Mouse (Mus musculus): ENCODE data around the gene Ptprz1. TPM values are rescaled to one million over a fixed set of nuclear protein-coding genes. Genes with fewer than 3 reads are reported as not detected.

Gene Ptprz1
- polyA plus RNA-seq, 1 experiment from 2014 or later = 112 TPM

DNA sequence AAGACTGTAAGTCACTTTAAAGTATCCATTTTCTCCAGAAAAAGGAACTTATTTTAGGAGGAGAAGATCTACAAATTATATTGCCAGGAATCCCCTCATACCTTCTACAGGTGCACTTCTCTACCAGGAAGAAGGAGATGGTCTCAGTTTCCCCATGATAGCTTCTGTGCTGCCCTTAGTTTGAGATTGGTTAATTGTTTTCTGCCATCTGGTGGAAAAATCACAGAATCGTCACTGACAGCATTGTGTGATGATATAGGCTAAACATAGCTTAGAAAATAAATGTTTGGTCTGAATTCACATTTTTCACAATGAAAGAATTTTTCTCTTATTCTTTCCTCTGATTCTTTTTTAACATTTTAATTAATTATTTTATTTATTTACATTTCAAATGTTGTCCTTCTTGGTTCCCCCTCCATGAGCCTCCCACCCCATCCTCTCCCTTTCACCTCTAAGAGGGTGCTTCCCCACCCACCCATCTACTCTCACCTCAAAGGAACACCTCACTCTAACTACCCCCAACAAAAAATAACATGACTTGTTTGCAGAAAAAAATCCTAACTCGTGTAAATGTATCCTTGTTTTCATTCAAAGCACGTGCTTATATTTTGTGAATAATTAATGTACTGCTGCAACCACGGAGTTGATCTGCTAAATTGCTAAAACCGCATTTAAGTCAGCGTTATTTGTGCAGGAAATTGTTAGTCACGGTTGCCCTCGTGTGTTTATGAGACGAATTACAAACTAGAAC, 108.6 kb downstream of the Ptprz1 start:
- 0 out of 2 replicates have a peak overlapping the region, but pooled peaks have one; percentile 15 for H3K9ac ChIP-seq (ENCODE audit: low read depth, low read length)
- ATAC-seq = peak; percentile 88

GRCm38 (mm10) chr6:22984520-22985154, 109.3 kb downstream of the Ptprz1 start:
- Histone ChIP-seq H3K9ac (ENCODE audit: low read depth, low read length) (no peak overlapping the region), H3K27me3 (ENCODE audit: control insufficient read depth, insufficient read depth, low read depth, low read length) (no peaks in the 10 kb centered on the region), H3K4me1 (ENCODE audit: control insufficient read depth, insufficient read depth, low read length) (peaks cover 2% of the 10 kb centered on the region; the same call in 1 of the 2 replicates), H3K4me2 (ENCODE audit: low read length) (peak overlapping the region; percentile 43), H3K4me3 (ENCODE audit: low read depth, low read length) (no peak overlapping the region; the same call in 1 of the 2 replicates), H3K9me3 (replicated peaks; ENCODE audit: control insufficient read depth, low read length, poor library complexity, severe bottlenecking) (no peaks in the 10 kb centered on the region; the same call in 1 of the 2 replicates), H3K36me3 (ENCODE audit: control insufficient read depth, insufficient read depth, low read length) (no peaks in the 10 kb centered on the region), H3K27ac (ENCODE audit: low read length) (no peak overlapping the region)
- ATAC-seq = peak; percentile 60
- 2% methylated on average over 5 of the region's 5 CpGs for WGBS

More for the DNA sequence above, 108.6 kb downstream of the Ptprz1 start:
- peak overlapping the region; percentile 43 for H3K4me2 ChIP-seq (ENCODE audit: low read length)
- H3K27ac ChIP-seq (ENCODE audit: low read length) = no peak overlapping the region
- H3K36me3 ChIP-seq (ENCODE audit: control insufficient read depth, insufficient read depth, low read length) = 0 out of 2 replicates have a peak, but pooled peaks cover 2% of the 10 kb centered on the region
- peak overlapping the region; percentile 13; the same call in 1 of the 2 replicates for H3K4me3 ChIP-seq (ENCODE audit: low read depth, low read length)
- no peaks in the 10 kb centered on the region; the same call in 1 of the 2 replicates for H3K9me3 ChIP-seq (replicated peaks; ENCODE audit: control insufficient read depth, low read length, poor library complexity, severe bottlenecking)
- WGBS = 3% methylated on average over 9 of the region's 9 CpGs
- H3K27me3 ChIP-seq (ENCODE audit: control insufficient read depth, insufficient read depth, low read depth, low read length) = no peaks in the 10 kb centered on the region
- H3K4me1 ChIP-seq (ENCODE audit: control insufficient read depth, insufficient read depth, low read length) = peaks cover 2% of the 10 kb centered on the region; the same call in 1 of the 2 replicates

GRCm38 (mm10) chr6:23003152-23003551, 127.8 kb downstream of the Ptprz1 start:
- no peak for ATAC-seq
- 25% methylated on average over 3 of the region's 3 CpGs for WGBS
- Histone ChIP-seq H3K4me1 (ENCODE audit: control insufficient read depth, insufficient read depth, low read length) (no peaks in the 10 kb centered on the region), H3K4me3 (ENCODE audit: low read depth, low read length) (no peak overlapping the region), H3K27me3 (ENCODE audit: control insufficient read depth, insufficient read depth, low read depth, low read length) (no peaks in the 10 kb centered on the region), H3K9me3 (replicated peaks; ENCODE audit: control insufficient read depth, low read length, poor library complexity, severe bottlenecking) (no peaks in the 10 kb centered on the region), H3K4me2 (ENCODE audit: low read length) (no peak overlapping the region), H3K27ac (ENCODE audit: low read length) (no peak overlapping the region), H3K36me3 (ENCODE audit: control insufficient read depth, insufficient read depth, low read length) (peaks cover 12% of the 10 kb centered on the region), H3K9ac (ENCODE audit: low read depth, low read length) (no peak overlapping the region)

- Histone ChIP-seq H3K4me3 (ENCODE audit: low read depth, low read length) (no peak overlapping the region), H3K36me3 (ENCODE audit: control insufficient read depth, insufficient read depth, low read length) (peaks cover 7% of the 10 kb centered on the region; the same call in 1 of the 2 replicates), H3K4me1 (ENCODE audit: control insufficient read depth, insufficient read depth, low read length) (no peaks in the 10 kb centered on the region), H3K27me3 (ENCODE audit: control insufficient read depth, insufficient read depth, low read depth, low read length) (no peaks in the 10 kb centered on the region), H3K27ac (ENCODE audit: low read length) (no peak overlapping the region), H3K4me2 (ENCODE audit: low read length) (no peak overlapping the region), H3K9me3 (replicated peaks; ENCODE audit: control insufficient read depth, low read length, poor library complexity, severe bottlenecking) (no peaks in the 10 kb centered on the region), H3K9ac (ENCODE audit: low read depth, low read length) (no peak overlapping the region)
- no peak for ATAC-seq
- WGBS = 52% methylated on average over 4 of the region's 4 CpGs
These were observed 139.8 kb downstream of the Ptprz1 start for GRCm38 (mm10) chr6:23014988-23015613.

- no peaks in the 10 kb centered on the region for H3K9me3 ChIP-seq (replicated peaks; ENCODE audit: control insufficient read depth, low read length, poor library complexity, severe bottlenecking)
- H3K27me3 ChIP-seq (ENCODE audit: control insufficient read depth, insufficient read depth, low read depth, low read length) = no peaks in the 10 kb centered on the region
- H3K36me3 ChIP-seq (ENCODE audit: control insufficient read depth, insufficient read depth, low read length) = peaks cover 7% of the 10 kb centered on the region
- H3K9ac ChIP-seq (ENCODE audit: low read depth, low read length) = no peak overlapping the region
- no peak overlapping the region for H3K27ac ChIP-seq (ENCODE audit: low read length)
- ATAC-seq = no peak
- no peak overlapping the region for H3K4me2 ChIP-seq (ENCODE audit: low read length)
- WGBS = 80% methylated on average over 1 of the region's 1 CpGs
- H3K4me1 ChIP-seq (ENCODE audit: control insufficient read depth, insufficient read depth, low read length) = no peaks in the 10 kb centered on the region
- H3K4me3 ChIP-seq (ENCODE audit: low read depth, low read length) = no peak overlapping the region
These were observed 152.9 kb downstream of the Ptprz1 start for GRCm38 (mm10) chr6:23028251-23028650.

DNA sequence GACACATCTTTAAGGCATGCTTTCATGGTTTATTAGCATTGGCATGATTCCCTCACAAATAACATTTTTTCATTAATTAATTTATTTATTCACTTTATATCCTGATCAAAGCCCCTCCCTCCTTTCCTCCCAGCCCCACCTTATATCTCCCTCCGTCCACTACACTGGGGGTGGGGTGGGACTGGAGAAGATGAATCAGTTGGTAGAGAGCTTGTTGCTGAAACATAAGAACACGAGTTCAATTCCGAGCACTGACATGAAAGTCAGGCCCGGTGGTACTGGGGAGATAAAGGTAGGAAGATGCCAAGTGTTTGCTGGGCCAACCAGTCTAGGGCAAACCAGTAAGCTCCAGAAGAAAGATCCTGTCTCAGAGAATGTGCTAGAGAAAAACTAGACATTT, 173.5 kb downstream of the Ptprz1 start:
- H3K27ac ChIP-seq (ENCODE audit: low read length) = no peak overlapping the region
- WGBS = 95% methylated on average over 4 of the region's 4 CpGs
- H3K36me3 ChIP-seq (ENCODE audit: control insufficient read depth, insufficient read depth, low read length) = peaks cover 28% of the 10 kb centered on the region
- H3K4me2 ChIP-seq (ENCODE audit: low read length) = no peak overlapping the region
- H3K4me1 ChIP-seq (ENCODE audit: control insufficient read depth, insufficient read depth, low read length) = no peaks in the 10 kb centered on the region
- no peaks in the 10 kb centered on the region for H3K27me3 ChIP-seq (ENCODE audit: control insufficient read depth, insufficient read depth, low read depth, low read length)
- no peak overlapping the region for H3K9ac ChIP-seq (ENCODE audit: low read depth, low read length)
- H3K9me3 ChIP-seq (replicated peaks; ENCODE audit: control insufficient read depth, low read length, poor library complexity, severe bottlenecking) = 0 out of 2 replicates have a peak, but pooled peaks cover 5% of the 10 kb centered on the region
- H3K4me3 ChIP-seq (ENCODE audit: low read depth, low read length) = no peak overlapping the region
- no peak for ATAC-seq

DNA sequence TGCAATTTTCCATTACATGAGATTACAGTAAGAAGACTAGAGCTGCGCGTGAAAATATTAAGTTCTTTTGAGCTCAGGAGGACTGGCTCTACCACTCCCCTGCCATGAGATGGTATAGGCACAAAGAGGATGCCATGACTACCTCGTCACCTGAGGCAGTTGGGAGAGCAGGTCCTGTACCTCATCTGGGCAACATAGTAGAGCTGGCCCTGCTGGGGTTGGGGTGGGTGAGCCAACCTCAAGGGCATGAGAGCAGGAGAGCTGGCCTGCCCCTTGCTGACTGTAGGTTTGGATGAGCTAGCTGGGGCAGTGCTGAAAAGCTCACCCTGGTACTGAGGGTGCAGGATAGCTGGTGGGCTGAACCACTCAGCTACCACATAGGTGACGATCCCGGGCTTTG, 180.4 kb downstream of the Ptprz1 start:
- WGBS = 93% methylated on average over 5 of the region's 5 CpGs
- Histone ChIP-seq H3K4me2 (ENCODE audit: low read length) (no peak overlapping the region), H3K4me3 (ENCODE audit: low read depth, low read length) (no peak overlapping the region), H3K9me3 (replicated peaks; ENCODE audit: control insufficient read depth, low read length, poor library complexity, severe bottlenecking) (0 out of 2 replicates have a peak, but pooled peaks cover 5% of the 10 kb centered on the region), H3K36me3 (ENCODE audit: control insufficient read depth, insufficient read depth, low read length) (peaks cover 13% of the 10 kb centered on the region; the same call in 1 of the 2 replicates), H3K4me1 (ENCODE audit: control insufficient read depth, insufficient read depth, low read length) (no peaks in the 10 kb centered on the region), H3K9ac (ENCODE audit: low read depth, low read length) (no peak overlapping the region), H3K27me3 (ENCODE audit: control insufficient read depth, insufficient read depth, low read depth, low read length) (no peaks in the 10 kb centered on the region), H3K27ac (ENCODE audit: low read length) (no peak overlapping the region)
- no peak for ATAC-seq

- 20% methylated on average over 2 of the region's 2 CpGs for WGBS
- no peak overlapping the region for H3K4me3 ChIP-seq (ENCODE audit: low read depth, low read length)
- no peaks in the 10 kb centered on the region for H3K36me3 ChIP-seq (ENCODE audit: control insufficient read depth, insufficient read depth, low read length)
- H3K9me3 ChIP-seq (replicated peaks; ENCODE audit: control insufficient read depth, low read length, poor library complexity, severe bottlenecking) = no peaks in the 10 kb centered on the region
- H3K4me2 ChIP-seq (ENCODE audit: low read length) = no peak overlapping the region
- ATAC-seq = peak; percentile 75; the same call in 1 of the 2 replicates
- H3K9ac ChIP-seq (ENCODE audit: low read depth, low read length) = no peak overlapping the region
- no peak overlapping the region for H3K27ac ChIP-seq (ENCODE audit: low read length)
- no peaks in the 10 kb centered on the region for H3K27me3 ChIP-seq (ENCODE audit: control insufficient read depth, insufficient read depth, low read depth, low read length)
- no peaks in the 10 kb centered on the region for H3K4me1 ChIP-seq (ENCODE audit: control insufficient read depth, insufficient read depth, low read length)
These were observed 200.8 kb downstream of the Ptprz1 start for GRCm38 (mm10) chr6:23076060-23076459.
